Mouse (Mus musculus) forebrain, embryonic 14.5 days (tissue): ENCODE measurements at regions not wholly inside any gene's neighbourhood (a gene's known extent, or its start where the extent isn't known, plus 50 kb on each side); places are given as distances from the start of the nearest gene placed in this dataset.

Experiments
- ATAC-seq: fragments of 200-750 bp; cut with Nextera tagmentation; 2 replicates; pipeline ENCODE4 v1.8.0; 2017; ENCODE audit warnings: mild to moderate bottlenecking, moderate library complexity
- DNase-seq: peaks from one replicate; pipeline ENCODE4 v3.0.0-alpha.2; 2015; ENCODE audit warnings: low spot score
- H3K27ac ChIP-seq: fragments of 300-500 bp; sonication (generic); 2 replicates; pipeline ENCODE4 v1.5.1; 2014; ENCODE audit warnings: low read depth, mild to moderate bottlenecking, control low read depth, low read length, moderate library complexity
- H3K27me3 ChIP-seq: fragments of 300-500 bp; sonication (generic); replicated peaks from 2 replicates; pipeline ENCODE4 v1.6.1; 2014; ENCODE audit warnings: low read length, control low read depth, mixed read lengths; ENCODE audit not compliant: control insufficient read depth, insufficient read depth
- H3K36me3 ChIP-seq: fragments of 300-500 bp; sonication (generic); 2 replicates; pipeline ENCODE4 v1.6.1; 2014; ENCODE audit warnings: low read length, control low read depth; ENCODE audit not compliant: control insufficient read depth, insufficient read depth
- H3K4me1 ChIP-seq: fragments of 300-500 bp; sonication (generic); 2 replicates; pipeline ENCODE4 v1.6.1; 2014; ENCODE audit warnings: antibody characterized with exemption, low read length, control low read depth; ENCODE audit not compliant: control insufficient read depth, insufficient read depth
- H3K4me2 ChIP-seq: fragments of 300-500 bp; sonication (generic); 2 replicates; pipeline ENCODE4 v1.6.1; 2014; ENCODE audit warnings: mild to moderate bottlenecking, control low read depth, low read length
- H3K4me3 ChIP-seq: fragments of 300-500 bp; sonication (generic); 2 replicates; pipeline ENCODE4 v1.5.1; 2014; ENCODE audit warnings: low read depth, low read length, control low read depth
- H3K9ac ChIP-seq: fragments of 300-500 bp; sonication (generic); 2 replicates; pipeline ENCODE4 v1.6.1; 2014; ENCODE audit warnings: mild to moderate bottlenecking, low read length, control low read depth, moderate library complexity
- H3K9me3 ChIP-seq: fragments of 300-500 bp; sonication (generic); replicated peaks from 2 replicates; pipeline ENCODE4 v1.6.1; 2016; ENCODE audit warnings: low read length, control low read depth, mixed read lengths; ENCODE audit not compliant: control insufficient read depth
- WGBS: fragments of 180-500 bp; shearing (Covaris S2); extraction: QIAGEN DNeasy Blood & Tissue Kit; methylation state at CpG from one replicate; pipeline ENCODE4 v1.1.7; 2014; 5-methylcytosine and 5-hydroxymethylcytosine counted together

- no peaks in the 10 kb centered on the region for H3K36me3 ChIP-seq
- H3K4me2 ChIP-seq: no peak overlapping the region
- no peaks in the 10 kb centered on the region for H3K4me1 ChIP-seq
- peak; percentile 77 for ATAC-seq
- no peak overlapping the region for H3K4me3 ChIP-seq
- H3K9ac ChIP-seq: no peak overlapping the region
- DNase-seq: peak; percentile 86
- WGBS: 10% methylated on average over 2 of the region's 2 CpGs
- no peak overlapping the region for H3K27ac ChIP-seq
- H3K27me3 ChIP-seq: no peaks in the 10 kb centered on the region
- H3K9me3 ChIP-seq: no peaks in the 10 kb centered on the region
These were observed 292.4 kb upstream of the Nrsn1 start for GRCm38 (mm10) chr13:25562746-25563145.

- Histone ChIP-seq H3K4me1 (no peaks in the 10 kb centered on the region), H3K36me3 (no peaks in the 10 kb centered on the region), H3K27ac (no peak overlapping the region), H3K4me3 (no peak overlapping the region), H3K9me3 (no peaks in the 10 kb centered on the region), H3K9ac (no peak overlapping the region), H3K4me2 (no peak overlapping the region), H3K27me3 (no peaks in the 10 kb centered on the region)
- 73% methylated on average over 2 of the region's 2 CpGs for WGBS
- no peak for ATAC-seq
- DNase-seq: no peak
These were observed 290.0 kb upstream of the Nrsn1 start for GRCm38 (mm10) chr13:25560339-25560738.

- no peak overlapping the region for H3K27ac ChIP-seq
- ATAC-seq: peak; percentile 48; the same call in 1 of the 2 replicates
- H3K36me3 ChIP-seq: no peaks in the 10 kb centered on the region
- DNase-seq: peak; percentile 25
- no peak overlapping the region for H3K9ac ChIP-seq
- H3K27me3 ChIP-seq: no peaks in the 10 kb centered on the region
- 58% methylated on average over 6 of the region's 6 CpGs for WGBS
- H3K4me3 ChIP-seq: no peak overlapping the region
- H3K9me3 ChIP-seq: no peaks in the 10 kb centered on the region
- no peaks in the 10 kb centered on the region for H3K4me1 ChIP-seq
- no peak overlapping the region for H3K4me2 ChIP-seq
These were observed 284.7 kb upstream of the Nrsn1 start for GRCm38 (mm10) chr13:25554962-25555361.

DNA sequence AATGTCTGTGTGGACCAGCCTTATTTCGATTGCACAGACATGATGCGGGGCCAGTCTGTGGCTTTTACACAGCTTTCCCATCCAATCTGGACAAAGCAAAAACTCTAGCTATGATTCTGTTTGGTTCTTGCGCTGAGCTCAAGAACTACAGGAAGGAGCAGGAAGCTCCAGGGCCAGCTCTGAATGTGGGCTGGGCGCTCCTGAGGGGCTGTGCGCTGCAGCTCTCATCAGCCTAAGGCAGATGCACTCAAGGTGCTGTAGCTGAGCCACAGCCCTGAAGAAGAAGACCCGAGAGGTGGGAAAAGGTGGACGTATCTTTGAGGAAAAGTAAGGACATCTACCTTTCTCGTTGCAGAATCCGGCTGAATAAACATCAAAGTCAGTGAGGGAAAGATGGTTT lies 278.2 kb upstream of the Nrsn1 start:
- H3K27ac ChIP-seq: no peak overlapping the region
- no peak for ATAC-seq

GRCm38 (mm10) chr13:25547150-25548145 lies 277.1 kb upstream of the Nrsn1 start:
- 57% methylated on average over 12 of the region's 12 CpGs for WGBS
- H3K27ac ChIP-seq: no peak overlapping the region
- H3K9ac ChIP-seq: no peak overlapping the region
- DNase-seq: peak; percentile 71
- H3K4me1 ChIP-seq: peaks cover 3% of the 10 kb centered on the region; the same call in 1 of the 2 replicates
- H3K27me3 ChIP-seq: no peaks in the 10 kb centered on the region
- H3K4me3 ChIP-seq: no peak overlapping the region
- H3K36me3 ChIP-seq: no peaks in the 10 kb centered on the region
- peak; percentile 57 for ATAC-seq
- H3K4me2 ChIP-seq: no peak overlapping the region
- no peaks in the 10 kb centered on the region for H3K9me3 ChIP-seq

More for the DNA sequence above, 278.2 kb upstream of the Nrsn1 start:
- Histone ChIP-seq H3K4me3 (no peak overlapping the region), H3K4me2 (no peak overlapping the region), H3K9me3 (no peaks in the 10 kb centered on the region), H3K9ac (no peak overlapping the region), H3K4me1 (peaks cover 3% of the 10 kb centered on the region; the same call in 1 of the 2 replicates), H3K36me3 (no peaks in the 10 kb centered on the region), H3K27me3 (no peaks in the 10 kb centered on the region)
- WGBS: 93% methylated on average over 9 of the region's 9 CpGs
- DNase-seq: no peak

DNA sequence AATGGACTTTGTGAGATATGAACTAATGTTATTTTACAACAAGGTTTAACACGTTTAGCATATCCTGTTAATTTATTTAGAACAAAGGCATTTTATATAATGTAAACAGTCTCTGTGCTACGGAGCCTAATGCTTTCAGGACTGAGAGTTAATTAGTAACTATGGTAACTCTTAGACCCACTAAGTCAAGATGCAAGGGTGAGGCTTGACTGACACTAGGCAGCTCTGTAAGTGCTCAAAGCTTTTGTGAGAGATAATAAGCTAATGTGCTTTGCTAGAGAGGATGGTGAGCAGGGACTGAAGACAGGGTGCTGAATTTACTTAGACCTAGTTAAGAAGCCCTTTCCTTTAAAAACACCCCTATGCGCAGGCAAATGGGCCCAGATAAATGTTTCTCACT lies 253.8 kb upstream of the Nrsn1 start:
- peak; percentile 71 for ATAC-seq

DNA sequence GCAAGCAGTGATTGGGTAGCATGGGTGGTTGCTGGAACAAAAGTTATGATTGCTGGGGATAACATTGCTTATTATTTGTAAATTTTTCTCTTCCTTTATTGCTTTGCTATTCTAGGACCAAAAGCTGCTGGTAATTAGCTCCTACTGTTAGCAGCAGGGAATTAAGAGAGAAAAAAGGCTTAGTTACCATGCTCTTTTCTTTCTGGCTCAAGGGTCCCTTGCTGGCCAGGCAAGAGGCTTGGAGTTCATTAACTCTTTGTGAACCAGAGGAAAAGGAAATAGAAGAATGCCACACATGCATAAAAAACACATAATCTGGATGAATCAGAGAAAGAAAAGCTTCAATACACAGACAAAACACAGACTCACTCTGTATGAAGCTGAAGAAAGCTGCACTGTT lies 237.1 kb upstream of the Nrsn1 start:
- no peak overlapping the region for H3K4me2 ChIP-seq
- no peaks in the 10 kb centered on the region for H3K9me3 ChIP-seq
- no peak overlapping the region for H3K27ac ChIP-seq
- H3K4me1 ChIP-seq: peaks cover 3% of the 10 kb centered on the region; the same call in 1 of the 2 replicates
- H3K4me3 ChIP-seq: no peak overlapping the region
- no peak for ATAC-seq
- H3K27me3 ChIP-seq: no peaks in the 10 kb centered on the region
- H3K36me3 ChIP-seq: no peaks in the 10 kb centered on the region
- peak; percentile 16 for DNase-seq
- no peak overlapping the region for H3K9ac ChIP-seq

More for the DNA sequence above, 253.8 kb upstream of the Nrsn1 start:
- H3K27ac ChIP-seq: no peak overlapping the region
- H3K9me3 ChIP-seq: no peaks in the 10 kb centered on the region
- DNase-seq: peak; percentile 60
- no peaks in the 10 kb centered on the region for H3K27me3 ChIP-seq
- H3K9ac ChIP-seq: no peak overlapping the region
- no peak overlapping the region for H3K4me3 ChIP-seq
- no peak overlapping the region for H3K4me2 ChIP-seq
- 24% methylated on average over 3 of the region's 3 CpGs for WGBS
- no peaks in the 10 kb centered on the region for H3K36me3 ChIP-seq
- H3K4me1 ChIP-seq: no peaks in the 10 kb centered on the region

GRCm38 (mm10) chr13:25494492-25495034 lies 224.3 kb upstream of the Nrsn1 start:
- H3K27me3 ChIP-seq: no peaks in the 10 kb centered on the region
- no peaks in the 10 kb centered on the region for H3K36me3 ChIP-seq
- H3K27ac ChIP-seq: no peak overlapping the region; the same call in 1 of the 2 replicates
- no peak overlapping the region for H3K4me2 ChIP-seq
- no peak overlapping the region for H3K9ac ChIP-seq
- WGBS: 18% methylated on average over 7 of the region's 7 CpGs
- no peaks in the 10 kb centered on the region for H3K9me3 ChIP-seq
- H3K4me1 ChIP-seq: peaks cover 2% of the 10 kb centered on the region; the same call in 1 of the 2 replicates
- no peak overlapping the region for H3K4me3 ChIP-seq
- DNase-seq: peak; percentile 39
- no peak for ATAC-seq

GRCm38 (mm10) chr13:25490036-25490435 lies 219.7 kb upstream of the Nrsn1 start:
- no peak for DNase-seq
- Histone ChIP-seq H3K4me3 (no peak overlapping the region), H3K36me3 (no peaks in the 10 kb centered on the region), H3K9me3 (no peaks in the 10 kb centered on the region), H3K9ac (no peak overlapping the region), H3K27me3 (no peaks in the 10 kb centered on the region), H3K4me1 (peaks cover 2% of the 10 kb centered on the region; the same call in 1 of the 2 replicates), H3K4me2 (no peak overlapping the region), H3K27ac (no peak overlapping the region)
- no peak for ATAC-seq
- 83% methylated on average over 4 of the region's 4 CpGs for WGBS
